Mouse (Mus musculus): ENCODE measurements at regions not wholly inside any gene's neighbourhood (a gene's known extent, or its start where the extent isn't known, plus 50 kb on each side); places are given as distances from the start of the nearest gene placed in this dataset.

DNA sequence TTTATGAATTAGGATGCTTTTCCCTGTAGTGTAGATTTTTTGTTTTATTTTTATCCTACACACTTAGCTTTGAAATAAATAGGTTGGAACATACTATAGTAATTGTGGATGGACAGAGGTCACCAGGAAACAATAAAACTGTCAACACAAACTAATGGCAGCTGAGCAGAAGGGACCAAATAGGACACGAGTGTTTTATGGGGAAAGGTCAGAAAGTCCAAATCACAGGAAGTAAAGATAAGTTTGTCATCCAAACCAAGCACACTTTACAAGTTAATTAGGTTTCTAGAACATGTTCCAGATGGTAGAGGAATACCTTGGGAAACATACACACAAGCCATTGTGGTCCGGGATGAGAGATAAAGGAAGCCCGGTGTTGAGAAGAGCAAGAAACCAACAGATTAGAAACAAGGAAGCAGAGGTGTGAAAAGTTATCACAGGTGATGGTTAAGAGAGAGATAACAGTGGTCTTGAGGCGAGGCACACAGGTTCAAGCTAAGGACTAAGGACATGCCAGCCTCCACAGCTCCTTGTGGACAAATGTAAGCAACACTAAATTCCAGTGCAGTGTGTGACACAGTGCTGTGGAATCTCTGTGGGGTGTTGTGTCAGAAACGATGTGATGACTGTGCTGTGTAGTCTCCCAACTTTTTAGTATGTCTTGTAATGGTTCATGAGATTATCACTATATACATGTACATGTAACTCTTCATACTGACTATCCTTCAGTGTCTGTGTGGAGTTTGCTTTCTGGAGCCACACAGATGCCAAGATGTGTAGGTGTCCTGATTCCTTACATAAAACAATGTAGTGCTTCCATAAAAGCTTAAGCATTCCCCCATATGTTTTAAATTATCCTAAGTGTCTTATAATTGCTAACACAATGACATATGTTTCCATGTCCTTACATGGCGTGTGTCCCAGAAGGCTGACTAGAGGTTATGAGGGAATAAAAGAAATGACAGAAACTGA is 264.5 kb downstream of the Tle4 start:
- WGBS, result 68% methylated on average over 6 of the region's 6 CpGs
- H3K4me1 ChIP-seq (ENCODE audit: control insufficient read depth, insufficient read depth, low read length), result no peaks in the 10 kb centered on the region
- H3K4me3 ChIP-seq (ENCODE audit: insufficient read depth, low read depth, low read length), result no peak overlapping the region
- H3K27ac ChIP-seq (replicated peaks; ENCODE audit: insufficient read depth, low read depth, low read length), result no peak overlapping the region
- no peaks in the 10 kb centered on the region for H3K36me3 ChIP-seq (ENCODE audit: control insufficient read depth, insufficient read depth, low read length)
- no peak overlapping the region for H3K9ac ChIP-seq (ENCODE audit: low read depth, low read length)
- no peaks in the 10 kb centered on the region for H3K79me2 ChIP-seq (ENCODE audit: control insufficient read depth, insufficient read depth, low read length)
- no peak for DNase-seq (ENCODE audit: extremely low read depth, low read depth, low spot score)
- TF ChIP-seq POLR2A (IDR thresholded peaks at IDR 0.05; ENCODE audit: extremely low read depth, insufficient read depth, low read length), result no peak
- no peak for TF ChIP-seq CTCF (IDR thresholded peaks at IDR 0.05; ENCODE audit: low read depth, low read length)
- no peaks in the 10 kb centered on the region for H3K27me3 ChIP-seq (ENCODE audit: control insufficient read depth, insufficient read depth, low read length)

DNA sequence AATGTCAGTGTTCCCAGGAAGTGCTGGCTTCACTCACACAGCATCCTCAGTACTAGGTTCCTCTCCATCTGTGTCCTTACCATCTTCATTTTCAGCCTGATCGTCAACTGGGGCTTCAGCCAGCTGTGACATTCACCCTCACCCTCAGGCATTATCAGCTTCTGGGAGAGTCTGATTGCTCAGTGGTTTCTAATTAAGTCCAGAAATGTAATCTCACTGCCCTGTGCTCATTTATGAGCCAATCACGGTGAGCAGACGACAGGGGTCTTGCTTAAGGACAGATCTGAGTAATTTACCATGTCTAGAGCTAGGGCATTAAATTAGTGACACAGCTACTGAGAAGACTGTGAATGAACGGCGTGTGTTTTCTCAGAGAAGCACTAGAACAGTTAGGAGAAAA is 260.8 kb downstream of the Tle4 start:
- Histone ChIP-seq H3K4me1 (ENCODE audit: control insufficient read depth, insufficient read depth, low read length) (no peaks in the 10 kb centered on the region), H3K27ac (replicated peaks; ENCODE audit: insufficient read depth, low read depth, low read length) (no peak overlapping the region), H3K79me2 (ENCODE audit: control insufficient read depth, insufficient read depth, low read length) (no peaks in the 10 kb centered on the region), H3K9ac (ENCODE audit: low read depth, low read length) (no peak overlapping the region), H3K4me3 (ENCODE audit: insufficient read depth, low read depth, low read length) (no peak overlapping the region), H3K36me3 (ENCODE audit: control insufficient read depth, insufficient read depth, low read length) (no peaks in the 10 kb centered on the region), H3K27me3 (ENCODE audit: control insufficient read depth, insufficient read depth, low read length) (no peaks in the 10 kb centered on the region)
- no peak for DNase-seq (ENCODE audit: extremely low read depth, low read depth, low spot score)
- 81% methylated on average over 5 of the region's 5 CpGs for WGBS
- TF ChIP-seq CTCF (IDR thresholded peaks at IDR 0.05; ENCODE audit: low read depth, low read length), result no peak
- TF ChIP-seq POLR2A (IDR thresholded peaks at IDR 0.05; ENCODE audit: extremely low read depth, insufficient read depth, low read length), result no peak

DNA sequence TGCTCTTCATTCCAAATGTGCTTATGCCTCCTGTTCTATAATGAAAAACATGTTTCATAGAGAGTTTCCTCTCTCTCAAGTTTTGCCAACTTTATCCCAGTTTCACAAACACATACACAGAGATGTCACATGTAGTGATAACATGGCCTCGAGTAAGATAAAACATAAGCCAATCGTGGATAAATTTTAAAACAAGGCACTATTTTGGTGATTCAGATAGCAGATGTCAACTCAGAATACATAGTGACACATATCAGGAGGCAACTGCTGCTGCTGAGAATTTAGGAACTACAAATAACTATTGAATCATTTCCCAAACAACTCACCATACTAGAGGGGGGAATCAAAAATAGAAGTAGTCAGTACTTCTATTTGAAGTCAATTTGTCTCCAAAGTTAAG is 257.1 kb downstream of the Tle4 start:
- no peak overlapping the region for H3K27ac ChIP-seq (replicated peaks; ENCODE audit: insufficient read depth, low read depth, low read length)
- WGBS, result 63% methylated on average over 2 of the region's 2 CpGs
- no peak for DNase-seq (ENCODE audit: extremely low read depth, low read depth, low spot score)
- H3K9ac ChIP-seq (ENCODE audit: low read depth, low read length), result no peak overlapping the region
- H3K79me2 ChIP-seq (ENCODE audit: control insufficient read depth, insufficient read depth, low read length), result no peaks in the 10 kb centered on the region
- no peak overlapping the region for H3K4me3 ChIP-seq (ENCODE audit: insufficient read depth, low read depth, low read length)
- no peak for TF ChIP-seq POLR2A (IDR thresholded peaks at IDR 0.05; ENCODE audit: extremely low read depth, insufficient read depth, low read length)
- TF ChIP-seq CTCF (IDR thresholded peaks at IDR 0.05; ENCODE audit: low read depth, low read length), result no peak
- H3K4me1 ChIP-seq (ENCODE audit: control insufficient read depth, insufficient read depth, low read length), result no peaks in the 10 kb centered on the region
- no peaks in the 10 kb centered on the region for H3K36me3 ChIP-seq (ENCODE audit: control insufficient read depth, insufficient read depth, low read length)
- no peaks in the 10 kb centered on the region for H3K27me3 ChIP-seq (ENCODE audit: control insufficient read depth, insufficient read depth, low read length)

DNA sequence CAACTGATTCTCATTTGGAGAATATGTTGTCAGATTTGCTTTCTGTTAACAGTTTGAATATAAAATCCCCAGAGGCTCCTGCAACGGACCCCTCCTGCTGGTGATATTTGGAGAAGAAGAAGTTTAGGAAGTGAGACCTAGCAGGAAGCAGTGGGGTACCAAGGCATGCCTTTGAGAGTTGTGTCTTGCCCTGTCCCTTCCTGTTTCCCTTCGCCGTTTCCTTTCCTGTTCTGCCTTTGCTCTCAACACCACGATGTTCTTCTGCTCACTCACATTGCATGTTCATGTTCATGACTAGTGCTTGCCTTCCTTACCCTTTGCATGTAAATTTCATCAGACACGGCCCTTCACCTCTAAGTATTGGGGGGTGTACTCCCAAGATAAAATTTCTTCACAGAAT is 254.0 kb downstream of the Tle4 start:
- no peak for TF ChIP-seq CTCF (IDR thresholded peaks at IDR 0.05; ENCODE audit: low read depth, low read length)
- TF ChIP-seq POLR2A (IDR thresholded peaks at IDR 0.05; ENCODE audit: extremely low read depth, insufficient read depth, low read length), result no peak
- no peak for DNase-seq (ENCODE audit: extremely low read depth, low read depth, low spot score)
- WGBS, result 64% methylated on average over 5 of the region's 5 CpGs

DNA sequence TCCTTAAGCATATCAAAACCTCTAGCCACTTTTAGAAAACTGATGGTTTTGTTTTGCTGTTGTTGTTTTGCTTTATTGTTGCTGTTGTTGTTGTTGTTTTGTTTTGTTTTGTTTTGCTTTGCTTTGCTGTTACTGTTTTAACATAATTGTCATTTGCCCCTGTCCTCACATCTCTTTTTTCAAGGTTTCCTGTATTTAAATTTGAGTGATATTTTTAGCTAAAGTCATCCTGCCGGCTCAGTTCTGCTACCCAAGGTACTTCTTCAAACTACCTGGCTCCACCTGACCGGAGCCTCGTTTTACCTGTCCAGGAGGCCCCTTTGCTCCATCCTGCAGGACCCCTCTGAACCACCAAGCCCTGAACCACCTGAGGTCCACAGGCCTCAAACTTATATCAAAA is 253.4 kb downstream of the Tle4 start:
- TF ChIP-seq POLR2A (IDR thresholded peaks at IDR 0.05; ENCODE audit: extremely low read depth, insufficient read depth, low read length), result no peak
- no peak for TF ChIP-seq CTCF (IDR thresholded peaks at IDR 0.05; ENCODE audit: low read depth, low read length)
- Histone ChIP-seq H3K27ac (replicated peaks; ENCODE audit: insufficient read depth, low read depth, low read length) (no peak overlapping the region), H3K27me3 (ENCODE audit: control insufficient read depth, insufficient read depth, low read length) (no peaks in the 10 kb centered on the region), H3K79me2 (ENCODE audit: control insufficient read depth, insufficient read depth, low read length) (no peaks in the 10 kb centered on the region), H3K36me3 (ENCODE audit: control insufficient read depth, insufficient read depth, low read length) (no peaks in the 10 kb centered on the region), H3K4me1 (ENCODE audit: control insufficient read depth, insufficient read depth, low read length) (no peaks in the 10 kb centered on the region), H3K9ac (ENCODE audit: low read depth, low read length) (no peak overlapping the region), H3K4me3 (ENCODE audit: insufficient read depth, low read depth, low read length) (no peak overlapping the region)
- 73% methylated on average over 3 of the region's 3 CpGs for WGBS
- no peak for DNase-seq (ENCODE audit: extremely low read depth, low read depth, low spot score)

More for the DNA sequence above, 254.0 kb downstream of the Tle4 start:
- Histone ChIP-seq H3K27me3 (ENCODE audit: control insufficient read depth, insufficient read depth, low read length) (no peaks in the 10 kb centered on the region), H3K27ac (replicated peaks; ENCODE audit: insufficient read depth, low read depth, low read length) (no peak overlapping the region), H3K9ac (ENCODE audit: low read depth, low read length) (no peak overlapping the region), H3K4me1 (ENCODE audit: control insufficient read depth, insufficient read depth, low read length) (no peaks in the 10 kb centered on the region), H3K4me3 (ENCODE audit: insufficient read depth, low read depth, low read length) (no peak overlapping the region), H3K79me2 (ENCODE audit: control insufficient read depth, insufficient read depth, low read length) (no peaks in the 10 kb centered on the region), H3K36me3 (ENCODE audit: control insufficient read depth, insufficient read depth, low read length) (no peaks in the 10 kb centered on the region)

DNA sequence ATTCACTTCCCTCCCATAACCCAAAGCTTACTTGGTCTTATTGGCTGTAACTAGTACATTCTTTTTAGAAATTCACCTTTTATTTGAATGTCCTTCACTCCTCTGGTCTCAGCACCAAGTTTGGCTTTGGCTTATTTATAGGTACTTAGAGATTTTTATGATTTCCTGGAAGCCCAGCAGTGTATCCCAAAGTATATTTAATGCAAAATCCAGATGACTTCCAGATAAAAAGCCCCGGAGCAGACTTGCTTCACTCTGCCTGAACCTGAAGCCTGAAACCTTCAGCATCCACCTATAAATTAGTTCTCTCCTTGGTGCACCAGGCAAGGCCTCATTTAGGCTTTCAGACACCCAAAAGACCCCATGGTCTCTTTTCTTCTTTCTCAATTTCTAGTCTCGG is 250.8 kb downstream of the Tle4 start:
- Histone ChIP-seq H3K36me3 (ENCODE audit: control insufficient read depth, insufficient read depth, low read length) (no peaks in the 10 kb centered on the region), H3K4me1 (ENCODE audit: control insufficient read depth, insufficient read depth, low read length) (no peaks in the 10 kb centered on the region), H3K27ac (replicated peaks; ENCODE audit: insufficient read depth, low read depth, low read length) (no peak overlapping the region), H3K27me3 (ENCODE audit: control insufficient read depth, insufficient read depth, low read length) (no peaks in the 10 kb centered on the region), H3K79me2 (ENCODE audit: control insufficient read depth, insufficient read depth, low read length) (no peaks in the 10 kb centered on the region), H3K9ac (ENCODE audit: low read depth, low read length) (no peak overlapping the region), H3K4me3 (ENCODE audit: insufficient read depth, low read depth, low read length) (no peak overlapping the region)
- no peak for DNase-seq (ENCODE audit: extremely low read depth, low read depth, low spot score)
- TF ChIP-seq POLR2A (IDR thresholded peaks at IDR 0.05; ENCODE audit: extremely low read depth, insufficient read depth, low read length), result no peak
- TF ChIP-seq CTCF (IDR thresholded peaks at IDR 0.05; ENCODE audit: low read depth, low read length), result no peak
- WGBS, result 75% methylated on average over 2 of the region's 2 CpGs

Data from liver, adult 2 months (tissue).